24 mouse cellular contexts compared by ENCODE assay signal in genomic region chr4:143090551-143090950, GRCm38 (mm10).
"Had no signal": no experiment of that assay in that cellular context is flagged by ENCODE, and none has a peak within 500 bp of the region (broad histone marks: within the 10 kb centered on the region; RNA-seq: fewer than 3 reads in every experiment).

No protein-coding gene starts in this region.

- H3K27ac ChIP-seq: kidney, embryonic 15.5 days; limb, embryonic 10.5 days; limb, embryonic 13.5 days; liver, embryonic 12.5 days; liver, embryonic 15.5 days; lung, embryonic 15.5 days; midbrain, embryonic 12.5 days; midbrain, embryonic 15.5 days; neural tube, embryonic 12.5 days; stomach, postnatal 0 days had no signal

- H3K9me3 ChIP-seq: kidney, embryonic 15.5 days; liver, embryonic 12.5 days; liver, embryonic 15.5 days; lung, embryonic 15.5 days; midbrain, embryonic 15.5 days; neural tube, embryonic 12.5 days; neural tube, embryonic 15.5 days had no signal

- ATAC-seq: liver, embryonic 12.5 days; midbrain, embryonic 15.5 days had no signal

- H3K4me3 ChIP-seq: kidney, embryonic 15.5 days; limb, embryonic 10.5 days; limb, embryonic 13.5 days; liver, embryonic 12.5 days; liver, embryonic 15.5 days; lung, embryonic 15.5 days; midbrain, embryonic 12.5 days; midbrain, embryonic 15.5 days; neural tube, embryonic 12.5 days; neural tube, embryonic 15.5 days had no signal

- H3K4me1 ChIP-seq: liver, embryonic 12.5 days; liver, embryonic 15.5 days; lung, embryonic 15.5 days; midbrain, embryonic 12.5 days; midbrain, embryonic 15.5 days had no signal

- H3K4me2 ChIP-seq: kidney, embryonic 15.5 days; limb, embryonic 13.5 days; liver, embryonic 12.5 days; liver, embryonic 15.5 days; lung, embryonic 15.5 days; midbrain, embryonic 12.5 days; midbrain, embryonic 15.5 days; neural tube, embryonic 12.5 days; neural tube, embryonic 15.5 days had no signal

- DNase-seq: kidney, adult 11 months; kidney, adult 8-10 months; kidney, postnatal 14 days; liver; lung, adult 18-20 months; lung, postnatal 10 days; lung, postnatal 36 days; right cerebral cortex, adult 18-20 months; right cerebral cortex, postnatal 14 days; right cerebral cortex, postnatal 4 days; thymus, adult 2 months; thymus, postnatal 14 days; thymus, postnatal 4 days had no signal

- H3K27me3 ChIP-seq: kidney, embryonic 15.5 days; limb, embryonic 13.5 days; liver, embryonic 12.5 days; liver, embryonic 15.5 days; lung, embryonic 15.5 days; midbrain, embryonic 12.5 days; midbrain, embryonic 15.5 days; neural tube, embryonic 12.5 days; neural tube, embryonic 15.5 days had no signal

- H3K9ac ChIP-seq: kidney, embryonic 15.5 days; limb, embryonic 13.5 days; liver, embryonic 12.5 days; liver, embryonic 15.5 days; lung, embryonic 15.5 days; midbrain, embryonic 12.5 days; midbrain, embryonic 15.5 days; neural tube, embryonic 12.5 days; neural tube, embryonic 15.5 days had no signal

- H3K36me3 ChIP-seq: kidney, embryonic 15.5 days; limb, embryonic 10.5 days; limb, embryonic 13.5 days; liver, embryonic 12.5 days; liver, embryonic 15.5 days; lung, embryonic 15.5 days; midbrain, embryonic 12.5 days; midbrain, embryonic 15.5 days; neural tube, embryonic 12.5 days; neural tube, embryonic 15.5 days had no signal
